Mouse (Mus musculus) cerebellum, adult 18-20 months (tissue): Measurements from ENCODE around the gene Iqce.
"Not testable (repeated sequence)": the region's sequence is repeated elsewhere in the genome, so short reads cannot be mapped to it uniquely, and the experiment has no call there.

ENCODE experiments used
- DNase-seq, 2 experiments: peaks; one replicate each; pipeline ENCODE4 v3.0.0; 2021

The Iqce gene

DNA sequence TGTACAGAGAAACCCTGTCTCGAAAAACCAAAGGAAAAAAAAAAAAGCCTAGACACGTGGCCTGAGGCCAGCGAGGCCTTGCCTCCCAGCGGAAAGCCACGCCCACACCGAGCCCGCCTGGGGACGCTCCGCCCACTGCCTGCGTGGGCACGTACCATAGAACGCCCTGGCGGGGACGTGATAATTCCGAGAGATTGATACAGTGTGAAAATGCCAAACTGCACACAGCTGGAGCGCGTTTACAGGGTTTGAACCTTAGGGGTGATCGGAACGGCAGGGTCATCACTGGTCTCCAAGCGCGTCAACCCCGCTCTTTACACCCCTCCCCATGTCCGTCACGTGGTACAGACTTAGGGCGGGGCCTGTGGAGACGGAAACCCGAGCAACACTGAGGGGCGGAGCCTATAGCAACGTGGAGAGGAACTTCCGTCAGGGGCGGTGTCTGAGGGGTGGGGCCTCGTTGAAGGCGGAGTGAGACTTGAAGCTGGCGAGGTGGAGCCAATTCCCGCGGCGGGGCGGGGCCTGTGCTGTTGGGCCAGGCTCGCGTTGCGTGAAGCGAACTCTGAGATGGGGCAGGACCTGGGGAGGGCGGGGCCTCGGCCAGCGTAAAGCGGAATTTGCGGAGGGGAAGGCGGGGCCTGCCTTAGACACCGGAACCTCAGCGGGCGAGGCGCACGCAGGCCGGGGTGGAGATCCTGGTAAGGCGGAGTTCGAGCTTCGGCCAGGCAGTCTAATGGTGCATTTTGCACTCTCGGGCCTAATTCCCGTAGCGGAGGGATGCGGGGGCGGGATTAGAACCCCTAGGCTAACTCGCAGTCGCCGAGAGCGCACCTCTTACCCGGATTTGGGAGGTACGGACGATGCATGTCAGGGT, 2.4 kb upstream of the Iqce start, which contains the start of gene Brat1:
TSS of gene Brat1 (plus strand) at position 634 of the 874 bp plus-strand sequence.
- DNase-seq: peak; percentile 100

DNA sequence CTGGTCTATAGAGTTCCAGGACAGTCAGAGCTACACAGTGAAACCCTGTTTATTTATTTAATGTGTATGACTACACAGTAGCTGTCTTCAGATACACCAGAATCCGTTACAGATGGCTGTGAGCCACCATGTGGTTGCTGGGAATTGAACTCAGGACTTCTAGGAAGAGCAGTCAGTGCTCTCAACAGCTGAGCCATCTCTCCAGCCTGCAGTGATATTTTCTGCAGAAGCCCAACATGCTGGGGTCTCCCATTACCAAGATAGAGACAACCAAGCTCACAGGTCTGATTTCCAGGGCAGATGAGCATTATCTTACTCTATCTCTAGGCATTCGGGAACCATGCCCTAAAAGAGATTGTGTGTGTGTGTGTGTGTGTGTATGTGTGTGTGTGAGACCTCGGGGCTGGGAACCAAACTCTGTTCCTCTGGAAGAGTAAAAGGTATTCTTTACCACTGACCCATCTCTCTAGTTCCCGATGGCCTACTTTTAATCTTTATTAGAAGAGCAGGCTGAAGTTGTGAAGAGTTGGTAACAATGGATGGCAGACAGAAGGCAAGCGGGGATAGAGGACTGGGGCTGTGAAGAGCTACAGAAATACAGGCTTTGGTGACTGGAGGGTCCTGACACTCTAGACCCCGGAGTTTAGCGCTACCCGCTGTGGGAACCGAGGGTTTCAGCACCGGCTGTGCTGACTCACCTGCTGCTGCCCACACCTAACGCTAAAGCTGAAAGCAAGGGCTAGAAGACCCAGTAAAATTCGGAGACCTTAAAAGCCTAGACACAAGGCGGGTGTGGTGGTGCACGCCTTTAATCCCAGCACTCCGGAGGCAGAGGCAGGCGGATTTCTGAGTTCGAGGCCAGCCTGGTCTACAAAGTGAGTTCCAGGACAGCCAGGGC, 1.6 kb upstream of the Iqce start:
- DNase-seq: peak; percentile 17

DNA sequence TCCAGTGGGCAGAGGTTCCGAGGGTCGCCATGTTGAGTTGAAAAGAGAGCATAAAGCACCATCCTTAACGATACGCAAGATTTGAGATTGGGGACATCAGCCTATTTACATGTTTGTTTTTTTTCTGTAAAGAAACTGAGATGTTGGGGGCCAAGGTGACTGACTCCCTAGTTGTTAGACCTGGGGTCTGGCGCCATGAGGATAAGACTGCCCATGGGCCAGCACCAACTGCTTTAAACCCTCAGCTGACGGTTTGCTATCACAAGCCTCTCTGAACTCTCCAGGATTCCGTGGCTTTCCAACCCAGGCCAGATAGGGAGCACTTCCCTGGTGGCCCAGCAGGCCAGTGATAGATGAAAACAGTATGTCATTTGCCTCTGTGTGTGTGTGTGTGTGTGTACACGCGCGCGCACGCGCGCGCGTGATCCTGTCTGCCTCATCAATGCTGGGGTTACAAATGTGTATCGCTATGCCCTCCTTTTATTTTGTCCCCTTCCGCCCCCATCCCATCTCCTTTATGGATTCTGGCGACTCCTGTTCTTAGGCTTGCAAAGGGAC, 519 bp upstream of the Iqce start:
- DNase-seq: peak in 1 of 2 experiments; percentile 31

DNA sequence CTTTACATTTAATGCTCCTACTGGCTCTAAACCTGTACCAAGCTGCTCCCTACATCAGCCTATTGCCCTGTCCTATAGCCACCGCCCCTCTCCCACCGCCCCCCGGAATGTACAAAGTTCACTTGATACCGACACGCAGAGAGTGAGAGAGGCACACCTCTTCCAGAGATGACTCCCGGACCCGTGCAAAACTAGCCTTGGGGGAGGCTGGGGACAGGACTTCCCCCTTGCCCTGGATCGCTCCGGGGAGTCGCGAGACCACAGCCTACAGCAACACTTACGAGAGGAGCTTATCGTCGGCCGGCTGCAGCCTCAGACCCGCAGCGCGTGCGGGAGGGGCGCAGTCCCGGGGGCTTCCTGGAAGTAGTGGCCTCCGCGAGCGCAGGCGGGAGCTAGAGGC, 517 bp downstream of the Iqce start:
- no peak for DNase-seq

DNA sequence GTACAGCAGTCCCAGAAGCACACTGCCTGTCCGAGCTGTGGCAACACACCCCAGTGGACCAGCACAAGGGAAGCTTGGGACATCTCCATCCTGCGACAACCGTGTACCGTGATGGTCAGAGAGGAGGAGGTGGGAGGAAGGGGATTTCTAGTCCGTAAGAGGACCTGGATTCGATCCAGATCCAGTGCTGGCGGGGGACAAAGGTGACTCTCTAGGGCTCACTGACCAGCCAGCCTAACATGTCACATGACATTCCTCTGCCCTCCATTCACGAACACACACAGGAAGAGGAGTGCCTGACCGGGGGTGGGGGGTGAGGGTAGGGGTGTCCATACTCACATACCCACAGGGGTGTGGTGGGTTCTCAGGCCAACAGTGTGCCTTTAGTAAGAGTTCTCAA, 2.4 kb downstream of the Iqce start:
- DNase-seq: no peak

DNA sequence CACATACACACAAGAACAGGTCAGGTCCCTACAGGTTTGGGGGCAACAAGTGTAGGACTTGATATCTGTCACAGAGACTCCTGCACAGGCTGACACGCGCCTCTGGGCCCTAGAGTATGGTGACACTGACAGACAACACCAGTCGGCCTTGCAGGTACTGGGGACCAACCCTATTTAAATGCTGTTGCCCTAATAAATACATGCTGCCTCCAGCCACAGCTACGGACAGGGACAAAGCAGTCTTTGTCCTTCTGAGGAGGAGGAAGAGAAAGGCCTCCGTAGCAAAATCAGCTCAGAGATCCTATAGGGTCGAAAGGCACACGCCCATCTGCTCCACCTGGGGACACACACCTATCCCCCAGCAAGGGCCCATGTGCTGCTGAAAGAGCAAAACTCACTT, 6.2 kb downstream of the Iqce start:
- DNase-seq: no peak

DNA sequence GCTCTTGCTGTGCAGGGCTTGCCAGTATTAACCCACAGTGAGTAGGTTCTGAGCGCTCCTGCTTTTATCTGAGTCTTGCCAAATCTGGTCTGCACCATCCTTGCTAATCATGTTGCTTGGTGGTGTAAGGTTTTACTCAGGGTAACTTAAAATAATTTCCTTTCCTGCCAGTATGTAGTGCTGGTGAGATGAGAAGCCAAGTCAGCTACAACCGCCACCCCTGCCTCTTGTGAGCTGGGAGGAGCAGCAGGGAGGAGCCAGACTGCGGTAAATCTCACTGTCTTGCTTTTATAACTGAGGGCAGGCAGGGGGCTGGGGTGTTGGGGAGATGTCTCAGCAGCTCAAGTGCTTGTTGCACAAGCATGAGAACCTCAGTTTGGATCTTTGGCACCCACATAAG, 13.7 kb downstream of the Iqce start:
- no peak for DNase-seq

DNA sequence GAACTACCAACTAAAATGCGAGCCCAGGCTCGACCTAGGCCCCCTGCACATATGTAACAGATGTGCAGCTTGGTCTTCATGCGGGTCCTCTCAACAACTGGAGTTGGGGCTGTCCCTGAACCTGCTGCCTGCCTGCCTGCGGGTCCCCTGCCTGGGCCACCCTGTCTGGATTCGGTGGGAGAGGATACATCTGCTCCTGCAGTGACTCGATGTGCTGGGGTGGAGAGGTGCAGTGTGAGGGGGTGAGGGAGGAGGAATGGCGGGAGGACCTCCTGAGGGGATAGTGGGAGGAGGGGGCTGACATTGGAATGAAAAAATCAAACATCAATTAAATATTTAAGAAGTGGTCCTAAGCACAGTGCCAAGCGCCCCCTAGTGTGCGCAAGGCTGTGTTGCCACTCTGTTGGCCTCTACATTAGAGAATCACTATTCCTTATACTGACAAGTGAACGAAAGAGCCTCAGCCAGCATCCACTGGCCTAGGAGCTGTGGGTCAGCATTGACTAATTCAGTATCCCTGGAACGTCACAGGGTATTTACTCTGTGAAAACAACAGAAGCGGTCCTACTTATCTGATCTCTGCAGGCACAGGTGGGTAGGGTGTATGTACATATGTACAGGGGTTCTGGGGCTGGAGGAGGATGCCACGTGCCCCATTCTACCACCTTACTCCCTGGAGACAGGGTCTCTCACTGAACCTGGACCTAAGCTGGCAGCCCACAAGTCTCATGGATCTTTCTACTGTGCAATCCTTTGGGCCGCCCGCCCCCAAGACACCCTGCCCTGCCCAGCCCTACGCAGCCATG, 17.6 kb downstream of the Iqce start:
- DNase-seq: peak; percentile 38 to 62

DNA sequence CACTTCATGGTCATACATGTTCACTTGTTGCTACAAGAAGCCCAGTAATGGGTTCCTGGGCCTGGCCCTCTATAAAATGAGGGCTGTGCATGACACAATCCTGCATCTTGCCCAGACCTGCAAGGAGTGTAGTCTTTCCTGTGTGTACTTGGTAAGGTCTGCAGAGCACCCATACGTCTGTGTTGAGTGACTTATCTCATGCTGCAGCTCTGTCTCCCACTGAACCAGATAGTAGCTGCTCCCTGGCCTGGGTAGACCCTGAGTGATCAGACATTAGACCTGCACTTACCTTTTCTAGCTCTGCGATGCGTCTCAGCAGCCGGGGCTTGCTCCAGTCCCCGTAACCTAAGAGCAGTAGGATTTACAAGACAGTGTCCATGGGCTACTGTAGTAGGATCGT, 20.1 kb downstream of the Iqce start:
- DNase-seq: no peak

DNA sequence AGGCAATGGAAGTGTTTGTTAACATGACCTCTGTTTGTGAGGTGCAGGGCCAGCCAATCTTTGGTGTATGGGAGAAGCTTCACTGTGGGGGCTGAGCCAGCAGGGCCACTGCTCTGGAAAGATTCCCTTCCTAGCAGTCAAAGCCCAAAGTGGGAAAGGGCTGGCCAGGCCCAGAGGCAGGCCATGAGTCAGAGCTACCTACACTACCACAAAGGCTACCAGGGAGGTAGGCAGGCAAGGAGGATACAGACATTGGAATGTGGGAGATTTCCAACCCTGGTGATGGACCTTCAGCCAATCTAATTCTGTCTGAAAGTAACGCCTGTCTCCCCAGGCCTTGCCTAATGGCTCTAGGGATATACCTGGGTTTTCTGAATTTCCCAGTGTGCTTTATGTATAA, 21.2 kb downstream of the Iqce start:
- DNase-seq: no peak

DNA sequence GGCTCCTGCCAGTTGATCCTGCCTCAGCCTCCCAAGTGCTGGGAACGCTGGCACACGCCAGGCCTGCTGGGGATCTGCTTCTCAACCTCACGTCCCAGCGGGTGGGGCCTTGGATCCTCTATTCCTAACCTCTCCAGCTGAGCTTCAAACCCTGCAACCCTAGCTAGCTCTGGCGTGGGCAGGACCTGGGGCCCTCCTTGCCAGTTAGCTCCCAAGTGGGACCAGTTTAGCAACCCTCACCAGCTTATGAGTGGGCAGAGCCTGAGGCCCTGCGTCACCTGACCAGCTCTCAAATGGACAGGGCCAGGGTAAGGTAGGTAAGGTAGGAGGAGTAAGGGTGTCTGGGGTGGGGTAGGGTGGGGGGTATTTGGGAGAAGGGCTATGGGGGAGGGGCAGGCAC, 22.1 kb downstream of the Iqce start:
- DNase-seq: no peak

DNA sequence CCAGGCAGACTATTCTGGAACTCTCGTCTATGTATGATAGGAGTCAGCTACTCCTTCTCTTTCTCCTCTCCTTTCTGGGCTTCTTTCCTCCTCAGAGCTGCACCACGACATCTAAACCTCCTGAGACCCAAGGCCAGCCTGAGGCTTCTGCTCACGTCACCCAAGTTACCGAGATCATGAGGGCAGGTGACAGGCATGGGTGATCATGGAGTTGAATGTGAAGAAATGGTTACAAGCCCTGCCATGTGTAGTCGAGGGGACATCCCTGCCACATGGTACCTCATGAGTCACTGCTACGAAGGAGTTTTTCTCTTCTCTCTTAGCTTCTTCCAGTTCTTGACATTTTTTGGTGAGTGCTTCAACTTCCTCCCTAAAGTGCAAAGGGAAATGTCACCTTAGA, 25.0 kb downstream of the Iqce start:
- DNase-seq: no peak

DNA sequence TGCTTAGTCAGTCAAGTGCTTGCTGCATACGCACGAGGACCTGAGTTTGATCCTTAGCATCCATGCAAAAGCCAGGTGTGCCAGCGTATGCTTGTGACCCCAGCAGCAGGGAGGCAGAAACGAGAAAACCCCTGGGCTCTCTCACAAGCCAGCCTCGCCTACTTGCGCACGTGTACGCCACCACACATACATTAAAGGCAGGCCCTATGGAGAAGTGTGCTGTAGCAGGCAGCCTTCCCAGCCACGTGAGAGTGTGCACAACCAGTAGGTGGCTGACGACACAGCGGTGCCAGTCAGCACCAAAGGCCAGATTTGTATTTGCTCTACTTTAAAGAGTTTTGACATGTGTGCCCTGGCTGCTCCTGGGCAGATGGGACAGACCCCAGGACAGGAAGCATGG, 26.5 kb downstream of the Iqce start:
- DNase-seq: no peak

DNA sequence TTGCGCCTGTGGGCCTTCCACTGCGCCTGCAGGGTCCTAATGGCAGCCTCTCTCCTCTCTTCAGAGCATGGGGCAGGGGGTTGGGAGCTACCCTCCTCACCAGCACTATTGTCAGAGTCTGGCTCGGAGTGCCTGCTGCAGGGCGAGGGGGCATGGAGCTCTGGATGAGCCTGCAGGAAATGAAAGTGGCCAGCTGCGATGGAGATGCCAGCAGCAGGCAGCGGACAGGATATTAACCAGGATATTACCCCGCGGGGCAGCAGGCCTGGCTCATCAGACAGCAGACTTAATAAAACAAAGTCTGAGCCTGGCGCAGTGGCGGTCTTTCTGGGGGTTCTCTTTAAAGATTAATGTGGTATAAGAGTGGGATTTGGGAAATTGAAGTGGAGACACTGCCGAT, 27.1 kb downstream of the Iqce start:
- no peak for DNase-seq

DNA sequence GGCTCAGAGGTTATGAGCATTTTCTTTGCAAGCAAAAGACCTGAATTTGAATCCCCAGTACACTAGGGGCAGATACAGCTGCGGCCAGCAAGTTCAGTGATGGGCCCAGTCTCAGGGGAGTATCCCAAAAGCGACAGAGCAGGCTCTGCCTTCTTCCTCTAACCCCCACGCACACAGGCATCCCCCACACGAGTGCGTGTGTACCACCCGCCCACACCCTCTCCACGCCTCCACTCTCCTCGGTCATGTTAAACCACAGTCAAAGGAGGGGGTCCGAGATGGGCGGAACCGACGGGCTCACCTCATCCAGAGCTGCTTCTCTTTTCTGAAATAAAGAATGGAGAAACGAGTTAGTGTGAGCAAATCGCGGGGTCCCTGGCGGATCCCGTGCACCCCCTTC, 28.1 kb downstream of the Iqce start:
- DNase-seq: no peak

DNA sequence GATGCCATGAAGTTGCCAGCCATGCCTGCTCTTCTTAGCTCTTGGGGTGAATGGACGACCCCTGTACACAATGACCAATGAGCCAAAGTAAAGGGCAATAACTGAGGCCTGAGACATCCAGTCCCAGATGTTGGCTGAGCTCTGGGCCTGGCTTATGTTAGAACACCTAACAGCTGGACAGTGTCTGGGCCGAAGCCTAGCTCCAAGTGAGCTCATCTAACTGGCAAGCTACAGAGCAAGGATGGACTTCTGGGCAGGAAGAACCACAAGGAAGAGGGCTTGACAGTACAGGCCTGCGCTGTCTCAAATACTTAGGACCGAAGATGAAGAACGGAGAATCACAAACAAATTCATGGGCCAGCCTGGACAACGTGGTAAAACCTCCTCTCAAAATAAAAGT, 29.6 kb downstream of the Iqce start:
- DNase-seq: not testable (repeated sequence)

DNA sequence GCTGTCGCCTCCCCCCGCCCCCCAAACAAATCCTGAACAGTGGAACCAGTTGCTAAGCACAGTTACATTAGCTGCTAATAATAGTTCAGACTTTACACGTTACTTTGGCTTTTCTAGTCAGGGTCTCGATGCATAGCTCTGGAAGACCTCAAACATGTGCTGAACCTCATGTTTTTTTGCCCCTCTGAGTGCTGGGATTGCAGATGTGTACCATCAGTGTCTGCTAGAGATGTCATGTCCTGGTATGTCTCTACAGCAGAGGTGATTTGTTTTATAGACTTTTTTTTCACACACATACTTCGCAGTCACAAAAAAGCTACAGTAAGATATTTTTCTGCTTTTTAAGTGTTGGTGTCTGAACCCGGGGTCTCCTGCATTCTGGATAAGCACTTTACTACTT, 30.1 kb downstream of the Iqce start:
- no peak for DNase-seq

DNA sequence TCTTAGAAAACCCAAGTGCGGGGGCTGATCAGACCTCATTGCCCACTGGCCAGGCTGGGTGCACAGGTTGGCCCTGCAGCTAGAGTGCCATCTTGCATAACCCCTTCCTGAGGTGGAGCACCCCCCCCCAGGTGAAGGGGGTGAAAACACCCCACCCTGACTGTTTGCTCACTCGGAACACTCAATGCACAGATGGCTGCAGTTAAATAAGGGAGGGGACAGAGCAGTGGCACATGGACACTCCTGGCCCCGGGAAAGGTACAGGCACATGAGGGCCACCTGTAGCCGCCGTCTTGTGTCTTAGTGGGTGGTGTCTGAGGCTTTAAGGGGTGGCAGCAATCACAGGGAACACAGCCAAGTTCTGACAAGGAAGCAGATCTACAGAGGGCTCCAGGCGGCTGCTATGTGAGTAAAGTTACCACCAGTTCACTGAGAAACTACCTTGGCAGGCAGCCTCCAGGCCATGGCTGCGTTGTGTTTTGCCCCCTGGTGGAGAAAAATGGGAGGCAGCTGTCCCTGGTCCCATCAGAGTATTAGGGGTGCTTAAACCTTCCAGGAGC, 38.5 kb downstream of the Iqce start:
- peak; percentile 41 to 53 for DNase-seq

DNA sequence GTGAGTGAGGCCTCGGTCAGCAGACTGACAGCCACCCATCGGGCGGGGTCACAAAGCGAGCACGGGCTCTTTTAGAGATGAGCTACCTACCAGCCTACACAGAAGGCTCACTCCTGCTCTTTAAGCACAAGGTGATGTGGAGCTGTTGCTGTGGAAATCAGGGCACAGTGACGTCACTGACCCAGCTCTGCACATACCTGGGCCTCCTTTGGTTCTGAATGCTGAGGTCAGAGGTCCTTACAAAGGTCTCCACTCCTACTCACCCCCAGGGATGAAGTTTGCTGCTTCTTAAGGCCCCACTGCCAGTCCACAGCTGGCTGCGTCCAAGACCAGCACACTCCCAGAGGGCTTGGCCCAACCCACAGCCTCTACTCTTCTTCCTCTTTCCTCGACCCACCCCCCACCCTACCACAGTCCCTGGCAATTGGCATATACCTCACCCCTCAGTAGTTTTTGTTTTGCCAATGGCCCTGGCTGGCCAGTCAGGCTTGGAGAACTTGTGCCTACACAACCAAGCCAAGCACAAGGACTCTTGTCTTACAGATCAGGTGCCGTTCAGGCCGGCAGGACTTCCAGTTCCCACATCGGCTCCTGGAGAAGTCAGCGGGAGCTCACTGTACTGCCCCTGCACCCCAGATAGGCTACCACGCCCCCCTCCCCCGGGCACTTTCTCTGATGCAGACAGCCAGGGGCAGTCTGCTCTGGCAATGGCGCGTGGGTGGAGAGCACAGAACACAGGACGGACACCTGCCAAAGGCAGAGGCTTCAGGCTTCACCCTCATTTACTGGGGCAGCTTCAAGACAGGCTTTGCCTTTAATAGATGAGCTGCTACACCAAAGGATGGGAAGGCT, 39.2 kb downstream of the Iqce start:
- peak; percentile 23 to 26 for DNase-seq

DNA sequence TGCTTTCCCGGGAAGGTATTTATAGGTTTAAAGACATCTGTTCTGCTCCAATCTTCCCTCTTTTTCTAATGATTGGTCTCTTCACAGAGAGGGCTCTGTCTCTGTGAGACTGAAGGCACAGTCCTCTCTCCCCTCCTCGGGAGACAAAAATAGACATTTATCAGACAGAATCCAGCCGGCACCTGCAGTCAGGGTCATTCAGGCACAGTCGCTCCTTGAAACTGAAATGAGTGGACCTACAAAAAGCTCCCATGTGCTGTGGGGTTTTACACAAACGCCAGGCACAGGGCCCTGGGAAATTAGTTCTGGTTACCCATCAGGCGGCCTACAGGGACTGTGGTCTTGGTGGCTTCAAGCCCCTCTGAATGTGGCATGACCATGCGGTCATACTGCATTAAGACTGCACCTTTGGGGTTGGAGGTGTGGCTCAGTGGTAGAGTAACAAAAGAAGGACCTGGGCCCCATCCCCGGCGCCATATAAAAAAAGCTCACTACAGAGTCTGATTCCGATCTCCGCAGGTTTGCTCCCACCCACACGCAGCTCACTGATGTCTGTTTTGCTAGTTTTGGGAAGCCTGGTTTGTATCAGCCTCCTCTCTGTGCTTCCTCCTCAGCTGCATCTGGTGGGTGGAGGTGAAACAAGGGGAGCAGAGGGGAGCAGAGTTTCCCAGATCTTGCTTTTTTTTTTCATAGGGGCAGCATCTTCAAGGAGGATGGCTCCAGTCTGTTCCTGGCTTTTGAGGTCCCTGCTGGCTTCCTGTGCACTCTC, 40.1 kb downstream of the Iqce start:
- no peak for DNase-seq

DNA sequence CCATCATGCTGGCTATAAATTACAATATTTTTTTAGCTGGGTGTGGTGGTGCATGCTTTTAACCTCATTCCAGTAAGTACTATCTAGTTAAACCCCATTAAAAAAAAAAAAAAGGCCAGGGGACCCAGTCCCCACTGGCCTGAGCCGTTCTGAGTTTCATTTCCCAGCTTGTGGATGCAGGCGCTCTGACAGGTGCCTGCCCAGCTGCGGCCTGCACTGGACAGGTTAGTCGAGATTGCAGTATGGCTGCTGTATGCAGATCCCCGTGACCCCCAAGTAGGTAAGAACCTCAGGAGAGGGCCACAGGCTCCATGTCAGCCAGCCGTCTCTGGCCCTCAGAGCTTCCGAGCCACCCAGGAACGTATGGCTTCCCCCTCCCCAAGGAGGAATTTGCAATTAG, 40.8 kb downstream of the Iqce start:
- no peak for DNase-seq
